Mouse (Mus musculus): Measurements from ENCODE around the gene Tmem40.

DNA sequence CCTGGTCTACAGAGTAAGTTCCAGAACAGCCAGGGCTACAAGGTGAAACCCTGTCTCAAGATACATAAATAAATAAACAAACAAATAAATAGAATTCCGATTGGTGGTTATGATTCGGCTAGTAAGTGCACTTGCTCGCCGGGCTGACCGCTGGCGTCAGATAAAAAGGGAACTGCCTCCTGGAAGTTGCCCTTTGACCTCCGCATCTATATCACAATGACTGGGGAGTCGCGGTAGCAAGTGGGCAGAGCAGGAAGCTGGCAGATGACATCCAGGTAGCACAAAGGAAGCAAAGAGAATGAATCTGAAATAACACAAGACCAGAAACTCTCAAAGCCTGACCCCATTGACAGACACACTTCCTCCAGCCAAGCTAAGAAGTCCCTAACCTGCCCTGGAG lies 5.1 kb upstream of the Tmem40 start:
- no peak for TF ChIP-seq CTCF (IDR thresholded peaks at IDR 0.05; ENCODE audit: low read depth, low read length)
- no peak for TF ChIP-seq POLR2A (IDR thresholded peaks at IDR 0.05; ENCODE audit: extremely low read depth, insufficient read depth, low read length)
